ENCODE assay signal across 7 mouse cellular contexts in genomic region chr8:95713100-95714010, GRCm38 (mm10). TPM values are rescaled to one million over a fixed set of nuclear protein-coding genes. Genes with fewer than 3 reads are reported as not detected.
DNase-seq lines count a peak whose midpoint lies in the region; ATAC-seq and TF ChIP-seq lines count a peak whose summit lies in the region.

No protein-coding gene starts in this region.

- peaks cover 33% of the 10 kb centered on the region for H3K36me3 ChIP-seq in E14TG2a.4 (ENCODE audit: insufficient read depth, low read length)
- peaks cover 5% of the 10 kb centered on the region for H3K36me3 ChIP-seq in heart, embryonic 11.5 days (ENCODE audit: control insufficient read depth, insufficient read depth, low read length)
- H3K36me3 ChIP-seq in kidney, postnatal 0 days (ENCODE audit: insufficient read depth, low read length) = 0 out of 2 replicates have a peak, but pooled peaks cover 3% of the 10 kb centered on the region
- H3K36me3 ChIP-seq in lung, embryonic 14.5 days (ENCODE audit: insufficient read depth) = peaks cover 10% of the 10 kb centered on the region

- H3K4me3 ChIP-seq in E14TG2a.4 (replicated peaks; ENCODE audit: low read length) = peak overlapping the region; percentile 45
- no peak overlapping the region for H3K4me3 ChIP-seq in heart, embryonic 11.5 days (ENCODE audit: low read depth, low read length)
- no peak overlapping the region for H3K4me3 ChIP-seq in kidney, postnatal 0 days (replicated peaks; ENCODE audit: low read depth, low read length)
- no peak overlapping the region for H3K4me3 ChIP-seq in lung, embryonic 14.5 days (ENCODE audit: low read depth, low read length)

- 68% methylated on average over 19 of the region's 19 CpGs for whole genome bisulfite sequencing in heart, embryonic 11.5 days (ENCODE audit: insufficient replicate concordance)
- WGBS in kidney, postnatal 0 days = 76% methylated on average over 19 of the region's 19 CpGs
- WGBS in lung, embryonic 14.5 days = 75% methylated on average over 19 of the region's 19 CpGs

- no peak overlapping the region for H3K9ac ChIP-seq in heart, embryonic 11.5 days (ENCODE audit: low read depth, low read length)
- H3K9ac ChIP-seq in kidney, postnatal 0 days (ENCODE audit: low read depth, low read length) = no peak overlapping the region
- no peak overlapping the region for H3K9ac ChIP-seq in lung, embryonic 14.5 days

- no peak overlapping the region for H3K27ac ChIP-seq in heart, embryonic 11.5 days (ENCODE audit: low read depth, low read length)
- no peak overlapping the region for H3K27ac ChIP-seq in kidney, postnatal 0 days
- no peak overlapping the region for H3K27ac ChIP-seq in lung, embryonic 14.5 days (ENCODE audit: low read depth)

- no peak overlapping the region for H3K4me2 ChIP-seq in heart, embryonic 11.5 days
- H3K4me2 ChIP-seq in kidney, postnatal 0 days (ENCODE audit: low read length) = no peak overlapping the region
- no peak overlapping the region for H3K4me2 ChIP-seq in lung, embryonic 14.5 days

- peak; percentile 77 for TF ChIP-seq CTCF in E14TG2a.4 (conservative IDR thresholded peaks at IDR 0.05; ENCODE audit: low read length)
- peak; percentile 87 for TF ChIP-seq CTCF in kidney, postnatal 0 days (IDR thresholded peaks at IDR 0.05; ENCODE audit: low read depth)
- TF ChIP-seq CTCF in lung, embryonic 14.5 days (IDR thresholded peaks at IDR 0.05; ENCODE audit: low read depth) = peak; percentile 80

- H3K27me3 ChIP-seq in E14TG2a.4 (ENCODE audit: insufficient read depth, low read length) = no peaks in the 10 kb centered on the region
- no peaks in the 10 kb centered on the region for H3K27me3 ChIP-seq in heart, embryonic 11.5 days (ENCODE audit: control insufficient read depth, insufficient read depth, low read length)
- no peaks in the 10 kb centered on the region for H3K27me3 ChIP-seq in kidney, postnatal 0 days (ENCODE audit: insufficient read depth, low read length)
- no peaks in the 10 kb centered on the region for H3K27me3 ChIP-seq in lung, embryonic 14.5 days (ENCODE audit: insufficient read depth, low read length)

- no peaks in the 10 kb centered on the region for H3K9me3 ChIP-seq in E14TG2a.4 (ENCODE audit: low read length)
- no peaks in the 10 kb centered on the region for H3K9me3 ChIP-seq in heart, embryonic 11.5 days (replicated peaks; ENCODE audit: control insufficient read depth, low read length)
- H3K9me3 ChIP-seq in kidney, postnatal 0 days (replicated peaks; ENCODE audit: low read length) = no peaks in the 10 kb centered on the region
- no peaks in the 10 kb centered on the region for H3K9me3 ChIP-seq in lung, embryonic 14.5 days (ENCODE audit: low read depth, low read length)

- DNase-seq in adrenal gland, adult (ENCODE audit: inconsistent age in 2 of 2, low spot score in 1 of 2) = peak; percentile 74 to 93
- DNase-seq in embryo, embryonic 10 days (ENCODE audit: low spot score) = peak; percentile 78
- peak; percentile 69 for DNase-seq in kidney, postnatal 0 days (ENCODE audit: low spot score)
- peak; percentile 72 for DNase-seq in lung, embryonic 14.5 days
- peak; percentile 90 for DNase-seq in retina, embryonic 14.5 days (ENCODE audit: low spot score)

- H3K4me1 ChIP-seq in E14TG2a.4 (replicated peaks; ENCODE audit: low read depth, low read length) = peaks cover 88% of the 10 kb centered on the region
- peaks cover 26% of the 10 kb centered on the region for H3K4me1 ChIP-seq in heart, embryonic 11.5 days (ENCODE audit: control insufficient read depth, insufficient read depth, low read length)
- no peaks in the 10 kb centered on the region; the same call in 1 of the 2 replicates for H3K4me1 ChIP-seq in kidney, postnatal 0 days (replicated peaks; ENCODE audit: insufficient read depth, low read length)
- H3K4me1 ChIP-seq in lung, embryonic 14.5 days (ENCODE audit: insufficient read depth) = 0 out of 2 replicates have a peak, but pooled peaks cover 4% of the 10 kb centered on the region

- ATAC-seq in heart, embryonic 11.5 days (replicated peaks; ENCODE audit: insufficient number of reproducible peaks, low FRiP score, low TSS enrichment) = peak; percentile 33; the same call in 1 of the 2 replicates
- ATAC-seq in kidney, postnatal 0 days (replicated peaks; ENCODE audit: low FRiP score, low read depth) = peak; percentile 31
- ATAC-seq in lung, embryonic 14.5 days (ENCODE audit: insufficient read depth) = peak; percentile 16; the same call in 1 of the 2 replicates

RNA-seq across cellular contexts. Expression of gene Setd6, which starts 2.3 kb away (rescaled TPM):
- polyA plus RNA-seq in heart, embryonic 11.5 days (2014; fragmentation: Nextera tagmentation; extraction: Ambion mirVana) = 18.6 and 20.9 TPM in 2 replicates
- 15.3 and 16.8 TPM in 2 replicates for polyA plus RNA-seq in kidney, postnatal 0 days (2015; fragmentation: Nextera tagmentation; extraction: Ambion mirVana)
- polyA plus RNA-seq in lung, embryonic 14.5 days (2014; fragmentation: Nextera tagmentation; extraction: Ambion mirVana) = 19.9 and 20.4 TPM in 2 replicates

RNA-seq across cellular contexts. Expression of gene Ndrg4, which starts 36.6 kb away (rescaled TPM):
- 225 and 286 TPM in 2 replicates for polyA plus RNA-seq in heart, embryonic 11.5 days (2014; fragmentation: Nextera tagmentation; extraction: Ambion mirVana)
- 22.0 and 22.2 TPM in 2 replicates for polyA plus RNA-seq in kidney, postnatal 0 days (2015; fragmentation: Nextera tagmentation; extraction: Ambion mirVana)
- polyA plus RNA-seq in lung, embryonic 14.5 days (2014; fragmentation: Nextera tagmentation; extraction: Ambion mirVana) = 11.4 and 14.6 TPM in 2 replicates
